Mouse (Mus musculus) hindbrain, embryonic 13.5 days (tissue): ENCODE data around the gene Myo1b. TPM values are rescaled to one million over a fixed set of nuclear protein-coding genes. Genes with fewer than 3 reads are reported as not detected.

ENCODE experiments used
- ATAC-seq: fragments of 200-750 bp; cut with Nextera tagmentation; 2 replicates; pipeline ENCODE4 v1.8.0; 2017; ENCODE audit warnings: moderate TSS enrichment; ENCODE audit not compliant: low FRiP score
- H3K27ac ChIP-seq: fragments of 300-500 bp; sonication (generic); 2 replicates; pipeline ENCODE4 v1.5.1; 2015; ENCODE audit warnings: inconsistent platforms, mild to moderate bottlenecking, moderate library complexity
- H3K27me3 ChIP-seq: fragments of 300-500 bp; sonication (generic); 2 replicates; pipeline ENCODE4 v1.6.1; 2015; ENCODE audit warnings: mild to moderate bottlenecking, inconsistent platforms
- H3K36me3 ChIP-seq: fragments of 300-500 bp; sonication (generic); 2 replicates; pipeline ENCODE4 v1.6.1; 2015; ENCODE audit warnings: mild to moderate bottlenecking, inconsistent platforms
- H3K4me1 ChIP-seq: fragments of 300-500 bp; sonication (generic); replicated peaks from 2 replicates; pipeline ENCODE4 v1.6.1; 2015; ENCODE audit warnings: inconsistent platforms
- H3K4me2 ChIP-seq: fragments of 300-500 bp; sonication (generic); 2 replicates; pipeline ENCODE4 v1.6.1; 2015; ENCODE audit warnings: inconsistent platforms, mild to moderate bottlenecking, moderate library complexity
- H3K4me3 ChIP-seq: fragments of 300-500 bp; sonication (generic); 2 replicates; pipeline ENCODE4 v1.5.1; 2015; ENCODE audit warnings: mild to moderate bottlenecking, inconsistent platforms
- H3K9ac ChIP-seq: fragments of 300-500 bp; sonication (generic); 2 replicates; pipeline ENCODE4 v1.6.1; 2015; ENCODE audit warnings: mild to moderate bottlenecking, inconsistent platforms
- H3K9me3 ChIP-seq: fragments of 300-500 bp; sonication (generic); 2 replicates; pipeline ENCODE4 v1.6.1; 2016; ENCODE audit warnings: inconsistent platforms
- WGBS: fragments of 180-500 bp; shearing (Covaris S2); methylation state at CpG from one replicate; pipeline ENCODE4 v1.1.7; 2015; 5-methylcytosine and 5-hydroxymethylcytosine counted together
- polyA plus RNA-seq: library from polyadenylated mRNA; unstranded; fragments of >200 nt; fragmentation: Nextera tagmentation; extraction: Ambion mirVana; gene quantifications from 2 replicates; pipeline ENCODE4 v1.2.1, GENCODE M21; 2015

Myo1b gene
- polyA plus RNA-seq, 1 experiment from 2014 or later, result 78.7 TPM

DNA sequence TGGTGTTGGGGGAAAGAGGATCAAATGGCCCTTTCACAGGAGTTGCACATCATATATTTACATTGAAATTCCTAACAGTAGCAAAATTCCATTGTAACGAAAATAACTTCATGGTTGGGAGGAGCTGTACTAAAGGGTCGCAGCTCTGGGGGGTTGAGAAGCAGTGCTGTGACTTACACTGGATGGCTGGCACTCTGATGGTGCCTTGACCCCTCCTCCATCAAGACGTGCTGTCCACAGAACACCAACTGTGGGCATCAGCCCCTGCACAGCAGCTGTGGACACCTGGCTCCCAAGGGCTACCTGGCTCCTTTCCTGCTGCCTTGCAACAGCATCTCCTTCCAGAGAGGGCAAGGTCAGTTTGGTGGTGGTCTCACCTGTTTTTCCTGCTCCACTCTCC lies 81.8 kb downstream of the Myo1b start:
- peaks cover 16% of the 10 kb centered on the region for H3K36me3 ChIP-seq
- no peak overlapping the region for H3K4me2 ChIP-seq
- no peak overlapping the region for H3K27ac ChIP-seq
- no peak overlapping the region for H3K9ac ChIP-seq
- WGBS, result 73% methylated on average over 3 of the region's 3 CpGs
- no peak for ATAC-seq
- peaks cover 18% of the 10 kb centered on the region for H3K4me1 ChIP-seq
- no peak overlapping the region for H3K4me3 ChIP-seq
- H3K27me3 ChIP-seq, result no peaks in the 10 kb centered on the region
- H3K9me3 ChIP-seq, result no peaks in the 10 kb centered on the region

DNA sequence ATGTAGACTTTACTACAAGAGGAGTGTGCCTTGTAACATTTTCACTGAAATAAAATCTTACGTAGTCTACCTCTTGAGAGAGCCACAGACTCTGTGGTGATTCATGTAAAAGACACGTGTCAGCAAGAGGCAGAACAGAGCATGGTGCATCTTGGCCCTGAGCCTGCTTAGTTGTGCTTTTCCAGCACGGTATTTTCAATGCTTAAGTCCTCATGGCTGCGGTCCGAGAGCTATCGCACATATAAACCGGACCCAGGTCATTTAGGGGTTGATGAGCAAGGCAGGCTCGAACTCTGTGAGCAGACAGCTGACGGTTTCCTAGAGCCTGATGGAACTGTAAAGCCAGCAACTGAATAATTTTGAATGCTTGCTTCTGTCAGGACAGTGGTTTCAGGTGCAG lies 86.5 kb downstream of the Myo1b start:
- Histone ChIP-seq H3K36me3 (peaks cover 16% of the 10 kb centered on the region), H3K27me3 (no peaks in the 10 kb centered on the region), H3K4me2 (no peak overlapping the region), H3K4me3 (no peak overlapping the region), H3K27ac (no peak overlapping the region), H3K9ac (no peak overlapping the region), H3K9me3 (no peaks in the 10 kb centered on the region), H3K4me1 (0 out of 2 replicates have a peak, but pooled peaks cover 3% of the 10 kb centered on the region)
- no peak for ATAC-seq
- WGBS, result 91% methylated on average over 9 of the region's 9 CpGs

DNA sequence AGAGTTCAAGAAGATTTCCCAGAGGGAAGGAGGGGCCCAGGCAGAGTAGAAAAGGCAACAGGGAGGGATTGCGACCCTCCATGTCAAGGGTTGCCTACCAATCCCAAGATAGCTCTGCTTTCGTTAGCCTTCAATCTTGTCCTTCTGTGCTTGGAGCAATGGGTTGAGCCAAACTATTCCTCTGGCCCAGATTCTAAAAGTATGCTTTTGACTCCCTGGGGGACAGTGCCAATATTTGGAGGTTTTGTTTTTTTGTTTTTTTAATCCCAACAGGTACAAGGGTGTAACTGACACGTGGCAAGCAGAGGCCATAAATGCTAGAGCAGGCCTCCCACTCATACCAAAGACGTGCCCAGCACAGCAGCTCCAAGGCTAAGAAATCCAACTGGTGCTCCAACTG lies 93.3 kb downstream of the Myo1b start:
- Histone ChIP-seq H3K9ac (no peak overlapping the region), H3K4me2 (no peak overlapping the region), H3K9me3 (no peaks in the 10 kb centered on the region), H3K27ac (no peak overlapping the region), H3K4me3 (no peak overlapping the region), H3K4me1 (0 out of 2 replicates have a peak, but pooled peaks cover 5% of the 10 kb centered on the region), H3K27me3 (no peaks in the 10 kb centered on the region), H3K36me3 (0 out of 2 replicates have a peak, but pooled peaks cover 3% of the 10 kb centered on the region)
- no peak for ATAC-seq
- 92% methylated on average over 4 of the region's 4 CpGs for WGBS

DNA sequence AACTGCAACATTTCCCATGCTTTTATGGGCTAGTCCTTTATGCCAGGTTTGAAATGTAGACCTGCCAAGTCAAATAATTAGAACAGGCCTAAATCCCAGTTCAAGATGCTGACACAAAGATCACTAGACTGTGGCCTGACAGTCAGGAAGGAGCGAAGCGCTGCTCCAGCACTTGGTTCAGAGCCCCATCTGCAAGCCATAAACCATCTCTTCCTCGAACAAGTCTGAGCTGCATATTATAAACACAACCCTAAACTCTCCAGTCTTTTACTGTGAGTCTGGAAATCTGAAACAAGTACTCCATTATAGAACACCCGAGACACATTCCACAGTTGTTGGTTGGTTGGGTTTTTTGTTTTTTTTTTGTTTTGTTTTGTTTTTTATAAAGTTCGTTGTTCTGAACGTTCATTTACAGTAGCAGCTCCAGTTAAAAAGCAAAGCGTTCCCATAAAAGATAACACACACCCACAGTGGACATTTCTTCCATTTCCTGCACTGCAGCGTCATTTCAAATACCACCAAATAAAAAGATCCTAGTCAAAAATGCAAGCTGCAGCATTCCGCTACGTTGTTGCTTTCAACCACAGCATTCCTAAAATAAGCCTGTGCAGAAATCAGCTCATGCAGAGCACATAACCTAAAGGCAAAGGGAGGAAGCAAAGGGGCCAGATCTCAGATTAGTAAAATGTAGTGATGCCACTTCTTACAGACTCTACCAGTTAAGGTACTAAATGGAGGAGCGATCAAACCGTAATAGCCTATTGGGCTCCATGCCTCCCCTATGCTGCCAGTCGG lies 94.0 kb downstream of the Myo1b start:
- no peak overlapping the region for H3K27ac ChIP-seq
- ATAC-seq, result no peak
- no peaks in the 10 kb centered on the region for H3K27me3 ChIP-seq
- H3K9me3 ChIP-seq, result no peaks in the 10 kb centered on the region
- WGBS, result 89% methylated on average over 13 of the region's 13 CpGs
- H3K4me2 ChIP-seq, result no peak overlapping the region
- H3K9ac ChIP-seq, result no peak overlapping the region
- 0 out of 2 replicates have a peak, but pooled peaks cover 5% of the 10 kb centered on the region for H3K4me1 ChIP-seq
- H3K4me3 ChIP-seq, result no peak overlapping the region
- H3K36me3 ChIP-seq, result 0 out of 2 replicates have a peak, but pooled peaks cover 3% of the 10 kb centered on the region

DNA sequence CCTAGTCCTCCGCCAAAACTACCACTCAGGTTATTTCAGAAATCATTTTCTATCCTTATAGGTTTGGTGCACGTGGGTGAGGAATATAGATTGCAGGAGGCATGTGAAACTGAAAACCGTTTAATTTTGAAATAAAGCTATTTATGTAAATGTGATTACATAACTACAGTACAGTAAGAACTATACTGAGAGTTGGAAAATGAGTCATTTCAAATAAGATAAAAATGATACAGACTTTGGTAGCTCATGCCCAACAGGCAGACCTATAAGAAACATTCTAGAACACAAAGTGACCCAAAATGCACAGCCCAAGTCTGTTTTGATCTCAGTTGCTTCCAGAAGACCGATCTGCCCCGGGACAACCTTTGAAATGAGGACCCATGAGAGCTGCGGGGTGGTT lies 95.4 kb downstream of the Myo1b start:
- 0 out of 2 replicates have a peak, but pooled peaks cover 3% of the 10 kb centered on the region for H3K36me3 ChIP-seq
- ATAC-seq, result no peak
- H3K27ac ChIP-seq, result no peak overlapping the region
- H3K4me1 ChIP-seq, result 0 out of 2 replicates have a peak, but pooled peaks cover 5% of the 10 kb centered on the region
- H3K27me3 ChIP-seq, result no peaks in the 10 kb centered on the region
- 91% methylated on average over 6 of the region's 6 CpGs for WGBS
- no peak overlapping the region for H3K4me3 ChIP-seq
- H3K4me2 ChIP-seq, result no peak overlapping the region
- H3K9ac ChIP-seq, result no peak overlapping the region
- no peaks in the 10 kb centered on the region for H3K9me3 ChIP-seq

DNA sequence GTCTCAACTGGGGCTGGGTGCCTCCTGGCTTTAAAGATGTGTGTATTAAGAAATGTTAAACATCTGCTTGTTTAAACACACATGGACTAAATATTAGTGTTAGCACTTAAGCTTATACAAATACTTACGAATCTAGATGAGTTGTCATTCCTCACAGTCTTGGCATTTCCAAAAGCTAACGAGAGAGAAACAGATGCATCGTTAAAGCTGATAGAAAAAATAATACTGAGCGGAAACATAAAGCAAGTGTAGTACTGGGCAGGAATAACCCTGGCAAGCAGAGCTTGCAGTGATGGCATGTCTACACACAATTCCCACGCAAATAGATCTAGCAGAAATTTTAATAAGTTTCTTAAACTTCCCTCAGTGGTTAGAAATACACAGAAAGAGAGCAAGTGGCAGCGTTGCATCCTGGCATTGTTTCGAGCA lies 95.8 kb downstream of the Myo1b start:
- ATAC-seq, result no peak
- Histone ChIP-seq H3K4me2 (no peak overlapping the region), H3K36me3 (0 out of 2 replicates have a peak, but pooled peaks cover 3% of the 10 kb centered on the region), H3K27ac (no peak overlapping the region), H3K4me1 (peaks cover 7% of the 10 kb centered on the region; the same call in 1 of the 2 replicates), H3K27me3 (no peaks in the 10 kb centered on the region), H3K9me3 (no peaks in the 10 kb centered on the region), H3K9ac (no peak overlapping the region), H3K4me3 (no peak overlapping the region)
- WGBS, result 92% methylated on average over 7 of the region's 7 CpGs

DNA sequence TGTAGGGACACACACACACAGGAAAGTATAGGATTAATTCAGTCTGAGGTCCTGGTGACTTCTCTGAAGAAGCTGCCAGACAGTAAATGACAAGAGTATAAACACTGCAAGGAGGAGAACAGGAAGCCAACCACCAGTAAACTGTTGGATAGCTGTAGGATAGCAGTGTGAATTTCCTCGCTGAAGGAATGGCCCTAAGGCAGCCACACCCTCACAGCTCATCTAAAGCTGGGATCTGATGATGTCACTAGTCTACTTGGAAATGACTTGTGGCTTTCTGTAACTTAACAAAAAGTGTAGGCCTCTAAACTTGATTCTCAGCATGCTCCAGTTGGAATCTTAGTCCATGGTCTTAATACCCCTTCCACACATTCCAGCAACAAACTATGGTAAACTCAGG lies 100.2 kb downstream of the Myo1b start:
- no peak overlapping the region for H3K27ac ChIP-seq
- ATAC-seq, result no peak
- H3K27me3 ChIP-seq, result no peaks in the 10 kb centered on the region
- H3K4me1 ChIP-seq, result peaks cover 6% of the 10 kb centered on the region; the same call in 1 of the 2 replicates
- no peak overlapping the region for H3K4me2 ChIP-seq
- H3K9me3 ChIP-seq, result no peaks in the 10 kb centered on the region
- 78% methylated on average over 1 of the region's 1 CpGs for WGBS
- no peak overlapping the region for H3K9ac ChIP-seq
- no peak overlapping the region for H3K4me3 ChIP-seq
- no peaks in the 10 kb centered on the region; the same call in 1 of the 2 replicates for H3K36me3 ChIP-seq

DNA sequence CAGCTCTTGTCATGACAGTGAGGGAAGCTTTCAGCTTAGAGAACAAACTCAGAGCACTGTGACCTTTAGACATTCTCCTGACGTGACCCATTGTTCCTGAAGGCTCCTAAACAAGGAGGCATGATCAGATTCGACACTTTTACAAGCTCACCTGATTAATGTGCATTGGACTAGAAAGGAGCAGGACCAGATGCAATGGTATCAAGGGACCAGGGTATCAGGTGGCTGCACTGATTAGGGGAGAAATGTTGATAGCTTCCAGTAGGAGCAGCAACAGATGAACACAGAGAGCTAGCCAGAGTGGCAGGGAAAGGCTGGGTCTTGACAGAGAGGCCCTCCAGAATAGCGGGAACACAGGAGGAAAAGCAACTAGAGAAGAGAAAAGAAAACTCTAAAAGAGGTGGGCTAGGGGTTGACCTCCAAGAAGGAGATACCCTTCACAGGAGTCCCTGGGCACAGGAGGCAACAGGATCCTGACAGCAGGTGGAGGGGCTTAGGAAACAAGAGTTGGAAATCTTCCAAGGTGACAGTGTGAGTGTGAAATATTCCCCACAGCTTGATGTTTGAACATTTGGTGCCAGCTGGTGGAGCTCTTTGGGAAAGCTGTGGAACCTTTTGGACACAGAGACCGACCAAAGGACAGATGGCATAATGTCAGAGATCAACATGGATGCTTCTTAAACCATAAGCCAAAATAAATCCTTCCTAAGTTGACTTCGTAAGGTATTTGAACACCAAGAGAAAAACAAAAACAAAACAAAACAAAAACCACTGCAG lies 100.8 kb downstream of the Myo1b start:
- no peak overlapping the region for H3K4me3 ChIP-seq
- 61% methylated on average over 5 of the region's 5 CpGs for WGBS
- peaks cover 6% of the 10 kb centered on the region; the same call in 1 of the 2 replicates for H3K4me1 ChIP-seq
- no peak overlapping the region for H3K4me2 ChIP-seq
- H3K9me3 ChIP-seq, result no peaks in the 10 kb centered on the region
- H3K9ac ChIP-seq, result no peak overlapping the region
- no peak for ATAC-seq
- no peaks in the 10 kb centered on the region; the same call in 1 of the 2 replicates for H3K36me3 ChIP-seq
- 0 out of 2 replicates have a peak overlapping the region, but pooled peaks have one; percentile 44 for H3K27ac ChIP-seq
- H3K27me3 ChIP-seq, result no peaks in the 10 kb centered on the region

DNA sequence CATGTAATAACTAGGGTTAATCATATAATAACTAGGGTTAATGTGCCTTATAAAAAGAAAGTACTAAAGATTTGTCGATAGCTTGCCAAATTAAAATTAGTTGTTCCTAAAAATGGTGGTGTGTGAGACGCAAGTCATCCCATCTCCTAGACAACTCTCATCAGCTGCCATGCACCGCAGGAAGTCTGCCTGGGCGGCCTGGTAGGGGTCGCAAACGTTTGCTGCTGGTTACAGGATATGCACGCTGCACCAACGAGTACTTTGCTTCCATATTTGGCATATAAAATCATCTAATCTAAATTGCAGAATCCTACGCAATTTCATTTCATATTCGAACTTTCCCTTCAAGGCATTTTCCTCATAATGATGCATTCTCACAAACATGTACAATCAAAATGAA lies 107.0 kb downstream of the Myo1b start:
- no peak overlapping the region for H3K27ac ChIP-seq
- H3K9me3 ChIP-seq, result no peaks in the 10 kb centered on the region
- peaks cover 14% of the 10 kb centered on the region for H3K4me1 ChIP-seq
- no peaks in the 10 kb centered on the region; the same call in 1 of the 2 replicates for H3K36me3 ChIP-seq
- H3K4me2 ChIP-seq, result no peak overlapping the region
- H3K27me3 ChIP-seq, result no peaks in the 10 kb centered on the region
- H3K9ac ChIP-seq, result no peak overlapping the region
- no peak for ATAC-seq
- no peak overlapping the region for H3K4me3 ChIP-seq
- 80% methylated on average over 10 of the region's 10 CpGs for WGBS

DNA sequence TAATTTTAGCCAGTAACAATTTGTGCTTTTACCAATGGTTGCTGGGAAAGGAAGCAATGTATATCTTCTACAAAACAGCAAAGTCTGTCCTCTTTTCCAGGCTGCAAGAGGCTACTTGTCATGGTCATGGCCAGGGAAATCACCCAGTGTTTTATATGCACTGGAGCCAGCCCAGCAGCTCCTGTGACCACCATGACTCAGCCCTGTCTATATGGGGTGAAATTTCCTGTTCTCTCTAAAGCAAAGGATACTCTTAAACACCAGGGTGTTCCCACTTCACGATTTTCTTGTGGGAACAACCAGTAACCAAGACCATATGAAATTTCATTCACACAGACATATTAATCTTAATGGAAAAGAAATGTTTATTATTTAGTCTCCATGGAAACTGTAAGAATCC lies 107.6 kb downstream of the Myo1b start:
- Histone ChIP-seq H3K4me2 (no peak overlapping the region), H3K27ac (no peak overlapping the region), H3K36me3 (no peaks in the 10 kb centered on the region; the same call in 1 of the 2 replicates), H3K9me3 (no peaks in the 10 kb centered on the region), H3K9ac (no peak overlapping the region), H3K4me3 (no peak overlapping the region), H3K27me3 (no peaks in the 10 kb centered on the region), H3K4me1 (peaks cover 14% of the 10 kb centered on the region)
- WGBS, result 88% methylated on average over 1 of the region's 1 CpGs
- no peak for ATAC-seq

DNA sequence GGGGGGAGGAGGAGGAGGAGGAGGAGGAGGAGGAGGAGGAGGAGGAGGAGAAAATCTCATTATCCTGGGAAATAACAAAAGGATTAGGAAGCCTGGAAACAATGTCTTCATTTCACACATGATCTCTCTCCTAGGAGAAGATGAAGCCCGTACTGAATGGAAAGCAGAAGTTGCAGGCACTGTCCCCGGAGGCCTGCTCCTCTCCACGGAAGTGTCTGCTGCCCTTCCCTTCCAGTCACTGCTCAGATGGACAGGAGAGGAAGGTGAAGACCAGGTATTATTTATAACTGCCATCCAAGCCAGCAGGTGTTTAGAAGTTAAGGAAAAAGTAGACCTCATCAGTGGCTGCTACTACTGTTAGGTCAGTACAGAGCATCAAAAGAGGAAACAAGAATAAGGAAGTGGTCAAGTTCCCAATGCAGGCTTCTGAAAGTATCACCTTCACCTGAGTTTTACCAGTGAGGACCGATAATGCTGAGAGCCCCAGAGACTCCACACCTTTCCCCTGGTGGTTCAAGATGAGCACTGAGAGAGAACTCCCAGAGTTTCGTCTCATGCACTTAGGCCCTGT lies 110.7 kb downstream of the Myo1b start:
- Histone ChIP-seq H3K4me3 (no peak overlapping the region), H3K9me3 (no peaks in the 10 kb centered on the region), H3K27me3 (no peaks in the 10 kb centered on the region), H3K4me2 (no peak overlapping the region), H3K36me3 (peaks cover 2% of the 10 kb centered on the region), H3K27ac (no peak overlapping the region), H3K9ac (no peak overlapping the region), H3K4me1 (peaks cover 14% of the 10 kb centered on the region)
- WGBS, result 40% methylated on average over 5 of the region's 5 CpGs
- ATAC-seq, result no peak
